Mouse (Mus musculus) lung, adult 2 months (tissue): Measurements from ENCODE around the gene Tatdn2.

Experiments
- CTCF ChIP-seq: fragments of 200-500 bp; IDR thresholded peaks from 2 replicates; pipeline ENCODE4 v1.5.1; 2011; ENCODE audit warnings: mild to moderate bottlenecking, low read length, control low read depth; ENCODE audit not compliant: insufficient read depth
- POLR2A ChIP-seq: fragments of 200-500 bp; IDR thresholded peaks from 2 replicates; pipeline ENCODE4 v1.6.1; 2011; ENCODE audit warnings: low read depth, mild to moderate bottlenecking, control low read depth, low read length, borderline replicate concordance; ENCODE audit errors: extremely low read depth

GRCm38 (mm10) chr6:113659648-113660491 is 37.0 kb upstream of the Tatdn2 start:
- TF ChIP-seq CTCF, result no peak
- no peak for TF ChIP-seq POLR2A
